Mouse (Mus musculus) forebrain, postnatal 0 days (tissue): Measurements from ENCODE around the gene Fbxw11. TPM values are rescaled to one million over a fixed set of nuclear protein-coding genes. Genes with fewer than 3 reads are reported as not detected.
"Not testable (repeated sequence)": the region's sequence is repeated elsewhere in the genome, so short reads cannot be mapped to it uniquely, and the experiment has no call there.

ENCODE experiments used
- ATAC-seq: fragments of 200-750 bp; cut with Nextera tagmentation; 2 replicates; pipeline ENCODE4 v1.8.0; 2017; ENCODE audit warnings: mild to moderate bottlenecking, moderate library complexity
- DNase-seq: peaks from one replicate; pipeline ENCODE4 v3.0.0-alpha.2; 2015
- H3K27ac ChIP-seq: fragments of 300-500 bp; sonication (generic); 2 replicates; pipeline ENCODE4 v1.5.1; 2014; ENCODE audit warnings: low read depth, mild to moderate bottlenecking, antibody characterized with exemption, low read length, moderate library complexity, mixed read lengths
- H3K27me3 ChIP-seq: fragments of 300-500 bp; sonication (generic); 2 replicates; pipeline ENCODE4 v1.6.1; 2014; ENCODE audit warnings: mild to moderate bottlenecking, low read length, mixed read lengths; ENCODE audit not compliant: insufficient read depth
- H3K36me3 ChIP-seq: fragments of 300-500 bp; sonication (generic); 2 replicates; pipeline ENCODE4 v1.6.1; 2014; ENCODE audit warnings: mild to moderate bottlenecking, moderate library complexity; ENCODE audit not compliant: insufficient read depth
- H3K4me1 ChIP-seq: fragments of 300-500 bp; sonication (generic); 2 replicates; pipeline ENCODE4 v1.6.1; 2014; ENCODE audit warnings: antibody characterized with exemption; ENCODE audit not compliant: insufficient read depth
- H3K4me2 ChIP-seq: fragments of 300-500 bp; sonication (generic); 2 replicates; pipeline ENCODE4 v1.6.1; 2014; ENCODE audit warnings: low read depth, mild to moderate bottlenecking, moderate library complexity
- H3K4me3 ChIP-seq: fragments of 300-500 bp; sonication (generic); 2 replicates; pipeline ENCODE4 v1.5.1; 2014; ENCODE audit warnings: low read depth, low read length, mixed read lengths
- H3K9ac ChIP-seq: fragments of 300-500 bp; sonication (generic); 2 replicates; pipeline ENCODE4 v1.6.1; 2014; ENCODE audit warnings: mild to moderate bottlenecking
- H3K9me3 ChIP-seq: fragments of 300-500 bp; sonication (generic); 2 replicates; pipeline ENCODE4 v1.6.1; 2016; ENCODE audit warnings: low read length
- CTCF ChIP-seq: sonication (generic); IDR thresholded peaks from 2 replicates; pipeline ENCODE4 v1.5.1; 2016; ENCODE audit warnings: antibody characterized with exemption, control low read depth, low read depth
- WGBS: fragments of 180-500 bp; shearing (Covaris S2); extraction: QIAGEN DNeasy Blood & Tissue Kit; methylation state at CpG from one replicate; pipeline ENCODE4 v1.1.7; 2014; 5-methylcytosine and 5-hydroxymethylcytosine counted together
- polyA plus RNA-seq: library from polyadenylated mRNA; unstranded; fragments of >200 nt; fragmentation: Nextera tagmentation; extraction: Ambion mirVana; gene quantifications from 2 replicates; pipeline ENCODE4 v1.2.1, GENCODE M21; 2015
- total RNA-seq: library from RNA; depleted of rRNA; stranded (reverse); fragments of >200 nt; gene quantifications from 2 replicates; pipeline ENCODE4 v1.2.3, GENCODE M21; 2014

The Fbxw11 gene
- total and polyA plus RNA-seq, 2 experiments from 2014 or later: 110 to 161 TPM

GRCm38 (mm10) chr11:32692834-32693233, 50.3 kb downstream of the Fbxw11 start:
- H3K4me3 ChIP-seq: no peak overlapping the region
- no peaks in the 10 kb centered on the region for H3K36me3 ChIP-seq
- no peak for TF ChIP-seq CTCF

GRCm38 (mm10) chr11:32693431-32694141, 51.1 kb downstream of the Fbxw11 start:
- no peaks in the 10 kb centered on the region for H3K9me3 ChIP-seq
- no peak overlapping the region for H3K9ac ChIP-seq
- H3K4me1 ChIP-seq: no peaks in the 10 kb centered on the region
- peak; percentile 57 for TF ChIP-seq CTCF
- no peak overlapping the region for H3K27ac ChIP-seq
- H3K27me3 ChIP-seq: no peaks in the 10 kb centered on the region
- DNase-seq (peak; percentile 29), ATAC-seq (peak; percentile 42; the same call in 1 of the 2 replicates)
- WGBS: 46% methylated on average over 7 of the region's 7 CpGs
- H3K4me2 ChIP-seq: no peak overlapping the region
- no peaks in the 10 kb centered on the region for H3K36me3 ChIP-seq
- no peak overlapping the region for H3K4me3 ChIP-seq

More at GRCm38 (mm10) chr11:32692834-32693233, 50.3 kb downstream of the Fbxw11 start:
- Histone ChIP-seq H3K9me3 (no peaks in the 10 kb centered on the region), H3K9ac (no peak overlapping the region), H3K4me1 (no peaks in the 10 kb centered on the region), H3K27ac (no peak overlapping the region), H3K27me3 (no peaks in the 10 kb centered on the region), H3K4me2 (no peak overlapping the region)
- 90% methylated on average over 1 of the region's 1 CpGs for WGBS
- DNase-seq: no peak
- ATAC-seq: no peak

- DNase-seq, H3K4me2 ChIP-seq, H3K27ac ChIP-seq, H3K27me3 ChIP-seq, H3K4me3 ChIP-seq, H3K36me3 ChIP-seq, H3K9ac ChIP-seq, H3K4me1 ChIP-seq, H3K9me3 ChIP-seq: not testable (repeated sequence)
- WGBS: 48% methylated on average over 9 of the region's 9 CpGs
- ATAC-seq: peak; percentile 47; the same call in 1 of the 2 replicates
Observed at GRCm38 (mm10) chr11:32694322-32695003, 51.9 kb downstream of the Fbxw11 start.

GRCm38 (mm10) chr11:32696446-32697090, 54.0 kb downstream of the Fbxw11 start:
- no peaks in the 10 kb centered on the region for H3K36me3 ChIP-seq
- H3K4me2 ChIP-seq: no peak overlapping the region
- H3K27ac ChIP-seq: no peak overlapping the region
- H3K4me3 ChIP-seq: no peak overlapping the region
- WGBS: 64% methylated on average over 2 of the region's 2 CpGs
- DNase-seq (no peak), ATAC-seq (no peak)
- H3K4me1 ChIP-seq: no peaks in the 10 kb centered on the region
- no peak overlapping the region for H3K9ac ChIP-seq
- TF ChIP-seq CTCF: no peak
- no peaks in the 10 kb centered on the region for H3K9me3 ChIP-seq
- no peaks in the 10 kb centered on the region for H3K27me3 ChIP-seq

- no peaks in the 10 kb centered on the region for H3K27me3 ChIP-seq
- 87% methylated on average over 3 of the region's 3 CpGs for WGBS
- H3K4me2 ChIP-seq: no peak overlapping the region
- no peak overlapping the region for H3K9ac ChIP-seq
- DNase-seq (no peak), ATAC-seq (no peak)
- H3K4me1 ChIP-seq: no peaks in the 10 kb centered on the region
- H3K9me3 ChIP-seq: no peaks in the 10 kb centered on the region
- no peak for TF ChIP-seq CTCF
- H3K36me3 ChIP-seq: no peaks in the 10 kb centered on the region
- H3K27ac ChIP-seq: no peak overlapping the region
- no peak overlapping the region for H3K4me3 ChIP-seq
Observed at GRCm38 (mm10) chr11:32697695-32698094, 55.2 kb downstream of the Fbxw11 start.

GRCm38 (mm10) chr11:32699913-32700493, 57.5 kb downstream of the Fbxw11 start:
- H3K4me1 ChIP-seq: no peaks in the 10 kb centered on the region
- WGBS: 84% methylated on average over 3 of the region's 3 CpGs

More at GRCm38 (mm10) chr11:32699913-32700493, 57.5 kb downstream of the Fbxw11 start:
- Histone ChIP-seq H3K4me2 (no peak overlapping the region), H3K4me3 (no peak overlapping the region), H3K36me3 (no peaks in the 10 kb centered on the region), H3K9ac (no peak overlapping the region), H3K9me3 (no peaks in the 10 kb centered on the region), H3K27ac (no peak overlapping the region), H3K27me3 (no peaks in the 10 kb centered on the region)
- no peak for DNase-seq
- no peak for TF ChIP-seq CTCF
- ATAC-seq: no peak
